Mouse (Mus musculus) A20 (cell line): ENCODE measurements around the gene Cpsf3.

Source experiments
- DNase-seq: peaks from one replicate; pipeline ENCODE4 v3.0.0-alpha.2; 2011; ENCODE audit warnings: low read depth, low spot score

The Cpsf3 gene

GRCm38 (mm10) chr12:21331711-21332110 lies 46.5 kb downstream of the Cpsf3 start:
- DNase-seq = no peak

- DNase-seq = no peak
Measured at GRCm38 (mm10) chr12:21333021-21333420, 47.8 kb downstream of the Cpsf3 start.

- DNase-seq = no peak
Measured at GRCm38 (mm10) chr12:21333766-21334165, 48.6 kb downstream of the Cpsf3 start.

- peak; percentile 88 for DNase-seq
Measured at GRCm38 (mm10) chr12:21335869-21336268, 50.7 kb downstream of the Cpsf3 start.

GRCm38 (mm10) chr12:21337171-21337570 lies 52.0 kb downstream of the Cpsf3 start:
- no peak for DNase-seq

- peak; percentile 80 for DNase-seq
Measured at GRCm38 (mm10) chr12:21340674-21341073, 55.5 kb downstream of the Cpsf3 start.

- DNase-seq = peak; percentile 58
Measured at GRCm38 (mm10) chr12:21346972-21347371, 61.8 kb downstream of the Cpsf3 start.

- DNase-seq = no peak
Measured at GRCm38 (mm10) chr12:21350113-21350876, 65.1 kb downstream of the Cpsf3 start.

- no peak for DNase-seq
Measured at GRCm38 (mm10) chr12:21353681-21354080, 68.5 kb downstream of the Cpsf3 start.

- DNase-seq = no peak
Measured at GRCm38 (mm10) chr12:21362686-21363085, 77.5 kb downstream of the Cpsf3 start.

GRCm38 (mm10) chr12:21363195-21363594 lies 78.0 kb downstream of the Cpsf3 start:
- no peak for DNase-seq
